8 mouse cellular contexts compared by ENCODE assay signal in the genomic region with DNA sequence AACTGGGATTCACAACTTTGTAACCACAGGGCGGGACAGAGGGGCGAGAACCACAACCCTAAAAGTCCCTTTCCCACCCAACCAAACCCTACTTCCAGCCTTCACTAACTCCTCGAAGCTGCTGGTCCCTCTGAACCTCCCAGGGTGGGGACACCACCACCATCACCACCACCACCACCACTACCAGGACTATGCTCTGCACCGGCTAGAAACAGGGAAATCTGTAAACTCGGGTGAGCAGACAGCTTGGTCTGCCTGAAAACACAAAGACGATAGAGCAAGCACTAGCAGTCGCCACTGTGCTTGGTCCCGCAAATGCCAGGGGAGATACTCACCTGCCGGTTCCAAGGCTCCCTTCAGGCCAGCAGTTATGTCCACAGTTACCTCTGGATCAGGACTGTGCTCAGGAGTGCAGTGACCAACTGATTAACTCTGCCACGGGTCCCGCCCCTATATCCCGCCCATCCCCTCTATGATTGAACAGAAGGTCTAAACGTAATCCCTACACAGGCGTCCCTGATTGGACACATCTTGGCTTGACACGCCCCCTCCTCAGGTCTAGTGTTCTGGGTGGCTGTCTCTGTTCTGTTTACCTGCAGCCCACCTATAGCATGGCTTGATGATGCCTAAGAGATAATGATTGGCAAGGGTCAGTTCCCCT. TPM values are rescaled to one million over a fixed set of nuclear protein-coding genes. Genes with fewer than 3 reads are reported as not detected.
DNase-seq lines count a peak whose midpoint lies in the region.

Gene Tmsb15l, minus strand, starts transcription at position 446 of the 661 bp plus-strand sequence.
Gene Tmsb15b1, minus strand, starts transcription at position 451 of the 661 bp plus-strand sequence.

- H3K27me3 ChIP-seq in hindbrain, embryonic 10.5 days (ENCODE audit: insufficient read depth, poor library complexity, severe bottlenecking): no peaks in the 10 kb centered on the region

- no peaks in the 10 kb centered on the region for H3K36me3 ChIP-seq in hindbrain, embryonic 10.5 days

- 34% methylated on average over 15 of the region's 15 CpGs for WGBS in hindbrain, embryonic 10.5 days

- H3K27ac ChIP-seq in hindbrain, embryonic 10.5 days: 0 out of 2 replicates have a peak within 1 kb of the TSS, but pooled peaks have one; percentile 23

- no peaks in the 10 kb centered on the region for H3K9me3 ChIP-seq in hindbrain, embryonic 10.5 days

- no peaks in the 10 kb centered on the region; the same call in 1 of the 2 replicates for H3K4me1 ChIP-seq in hindbrain, embryonic 10.5 days (replicated peaks)

- DNase-seq in ES-CJ7 (ENCODE audit: low read depth, low spot score): peak; percentile 84
- DNase-seq in brain, embryonic 18.5 days (ENCODE audit: low read depth, low spot score): peak; percentile 77
- DNase-seq in fibroblast of lung, adult 2 months (ENCODE audit: low read depth): peak; percentile 22
- DNase-seq in hindbrain, embryonic 10.5 days (ENCODE audit: low spot score): peak; percentile 68
- peak; percentile 91 for DNase-seq in layer of hippocampus, adult 9-11 months
- DNase-seq in lung, postnatal 10 days: peak; percentile 84
- peak; percentile 78 for DNase-seq in retina, embryonic 14.5 days (ENCODE audit: low spot score)
- peak; percentile 76 for DNase-seq in thymus, postnatal 4 days

- peak within 1 kb of the TSS; percentile 52 for H3K4me3 ChIP-seq in hindbrain, embryonic 10.5 days

RNA-seq across cellular contexts. Expression of gene Tmsb15l, which starts in this region (rescaled TPM):
- 4.7 and 5.7 TPM in 2 replicates for polyA plus RNA-seq in hindbrain, embryonic 10.5 days (2016; fragmentation: Nextera tagmentation; extraction: Ambion mirVana)

RNA-seq across cellular contexts. Expression of gene Tmsb15b1, which starts in this region (rescaled TPM):
- 21.5 and 22.3 TPM in 2 replicates for polyA plus RNA-seq in hindbrain, embryonic 10.5 days (2016; fragmentation: Nextera tagmentation; extraction: Ambion mirVana)

Comparison
In these comparisons a context has a peak if more than half of its experiments do, and no peak if none do; other contexts are left out.
1. Peak in every context shown above with its lines: DNase-seq, H3K4me3 ChIP-seq and H3K27ac ChIP-seq.
2. DNase-seq: peak in every context shown above with its lines; median percentile 91 in layer of hippocampus, adult 9-11 months; 84 in ES-CJ7; 84 in lung, postnatal 10 days; 78 in retina, embryonic 14.5 days; 77 in brain, embryonic 18.5 days; 76 in thymus, postnatal 4 days; 68 in hindbrain, embryonic 10.5 days; 22 in fibroblast of lung, adult 2 months.